14 mouse cellular contexts compared by ENCODE assay signal in genomic region chr2:58754736-58755135, GRCm38 (mm10).
"Had no signal": no experiment of that assay in that cellular context is flagged by ENCODE, and none has a peak within 500 bp of the region (broad histone marks: within the 10 kb centered on the region; RNA-seq: fewer than 3 reads in every experiment).

No protein-coding gene starts in this region.

- ATAC-seq: hindbrain, embryonic 16.5 days; inflammation-experienced regulatory T-cells, adult 6 months; intestine, postnatal 0 days; lung, postnatal 0 days; midbrain, embryonic 13.5 days had no signal

- DNase-seq: layer of hippocampus, adult 9-11 months; layer of hippocampus, postnatal 36 days; lung, adult 2 months; lung, postnatal 36 days; thymus, postnatal 4 days had no signal

- H3K4me3 ChIP-seq: limb, embryonic 15.5 days; midbrain, embryonic 13.5 days; myocyte; neural tube, embryonic 15.5 days had no signal

- H3K27ac ChIP-seq: limb, embryonic 15.5 days; midbrain, embryonic 13.5 days; neural tube, embryonic 15.5 days; stomach, postnatal 0 days had no signal

- H3K9me3 ChIP-seq: limb, embryonic 15.5 days; midbrain, embryonic 13.5 days; neural tube, embryonic 15.5 days had no signal

- H3K36me3 ChIP-seq: limb, embryonic 15.5 days; midbrain, embryonic 13.5 days; neural tube, embryonic 15.5 days had no signal

- H3K4me2 ChIP-seq: limb, embryonic 15.5 days; midbrain, embryonic 13.5 days; neural tube, embryonic 15.5 days had no signal

- H3K4me1 ChIP-seq: limb, embryonic 15.5 days; midbrain, embryonic 13.5 days; neural tube, embryonic 15.5 days had no signal

- H3K27me3 ChIP-seq: limb, embryonic 15.5 days; midbrain, embryonic 13.5 days; neural tube, embryonic 15.5 days had no signal

- H3K9ac ChIP-seq: limb, embryonic 15.5 days; midbrain, embryonic 13.5 days; neural tube, embryonic 15.5 days had no signal
